Mouse (Mus musculus) cerebellum, adult 2 months (tissue): Measurements from ENCODE around the gene Xbp1.

Experiments
- CTCF ChIP-seq: fragments of 200-500 bp; IDR thresholded peaks from 2 replicates; pipeline ENCODE4 v1.5.1; 2011; ENCODE audit warnings: low read depth, mild to moderate bottlenecking, control low read depth, low read length, moderate library complexity, borderline replicate concordance; ENCODE audit not compliant: insufficient read depth
- POLR2A ChIP-seq: fragments of 200-500 bp; IDR thresholded peaks from 2 replicates; pipeline ENCODE4 v1.6.1; 2011; ENCODE audit warnings: low read length, control low read depth, borderline replicate concordance; ENCODE audit not compliant: insufficient read depth

DNA sequence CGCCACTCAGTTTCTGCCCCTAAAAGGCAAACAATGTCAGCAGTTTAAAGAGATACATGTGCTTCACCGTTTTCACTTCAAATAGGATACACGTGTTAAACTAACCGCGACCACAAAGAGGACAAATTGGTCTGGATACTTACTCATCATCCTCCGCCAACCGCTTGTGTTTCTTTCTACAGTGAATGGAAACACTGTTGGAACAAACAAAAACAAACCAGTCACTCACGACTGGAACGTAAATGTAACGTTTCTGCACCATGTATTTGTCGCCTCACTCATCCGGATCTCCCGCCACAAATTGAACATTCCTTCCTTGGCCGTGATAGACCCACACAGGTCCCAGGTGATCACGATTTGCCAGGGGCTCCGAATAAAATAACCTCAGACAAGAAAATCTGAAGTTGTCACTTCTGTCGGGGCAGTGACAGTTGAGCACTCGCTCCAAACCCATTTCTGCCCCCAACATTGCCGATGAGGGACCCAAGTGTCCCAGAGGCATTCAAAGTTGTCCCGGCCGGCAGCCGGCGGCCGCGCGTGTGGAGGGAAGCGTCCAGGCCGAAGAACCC, 20.9 kb downstream of the Xbp1 start:
- TF ChIP-seq CTCF (no peak), POLR2A (no peak)
